Mouse (Mus musculus) liver, embryonic 14.5 days (tissue): ENCODE measurements at regions not wholly inside any gene's neighbourhood (a gene's known extent, or its start where the extent isn't known, plus 50 kb on each side); places are given as distances from the start of the nearest gene placed in this dataset.

Experiments
- ATAC-seq: fragments of 200-750 bp; cut with Nextera tagmentation; 2 replicates; pipeline ENCODE4 v1.8.0; 2017; ENCODE audit warnings: moderate number of reproducible peaks, mild to moderate bottlenecking, moderate library complexity; ENCODE audit not compliant: insufficient read depth
- DNase-seq, 3 experiments: peaks; one replicate each; pipeline ENCODE4 v3.0.0-alpha.2; 2012 to 2013; ENCODE audit warnings: low read depth in 3 of 3, low spot score in 3 of 3
- H3K27ac ChIP-seq: fragments of 300-500 bp; sonication (generic); 2 replicates; pipeline ENCODE4 v1.5.1; 2014; ENCODE audit warnings: moderate library complexity, mild to moderate bottlenecking, control low read depth, inconsistent platforms
- H3K27me3 ChIP-seq: fragments of 300-500 bp; sonication (generic); 2 replicates; pipeline ENCODE4 v1.6.1; 2014; ENCODE audit warnings: mild to moderate bottlenecking, low read length, moderate library complexity; ENCODE audit not compliant: control insufficient read depth, insufficient read depth
- H3K36me3 ChIP-seq: fragments of 300-500 bp; sonication (generic); replicated peaks from 2 replicates; pipeline ENCODE4 v1.6.1; 2014; ENCODE audit warnings: low read depth; ENCODE audit not compliant: control insufficient read depth, insufficient read depth
- H3K4me1 ChIP-seq, 2 experiments: fragments of 200-500 bp in 1 of 2; fragments of 300-500 bp in 1 of 2; sonication (generic) in 1 of 2; replicated peaks; 2 replicates each; pipeline ENCODE4 v1.6.1; 2012 to 2014; ENCODE audit warnings: antibody characterized with exemption in 1 of 2, inconsistent platforms in 1 of 2, low read length in 1 of 2; ENCODE audit not compliant: control insufficient read depth in 2 of 2, insufficient read depth in 2 of 2
- H3K4me2 ChIP-seq: fragments of 300-500 bp; sonication (generic); 2 replicates; pipeline ENCODE4 v1.6.1; 2014; ENCODE audit warnings: low read depth, mild to moderate bottlenecking, control low read depth, moderate library complexity
- H3K4me3 ChIP-seq, 2 experiments: fragments of 200-500 bp in 1 of 2; fragments of 300-500 bp in 1 of 2; sonication (generic) in 1 of 2; 2 replicates each; pipeline ENCODE4 v1.5.1; 2012 to 2014; ENCODE audit warnings: low read depth in 2 of 2, low read length in 2 of 2, mild to moderate bottlenecking in 2 of 2, control low read depth in 1 of 2, inconsistent platforms in 1 of 2, moderate library complexity in 1 of 2; ENCODE audit not compliant: insufficient read depth in 1 of 2
- H3K9ac ChIP-seq: fragments of 300-500 bp; sonication (generic); replicated peaks from 2 replicates; pipeline ENCODE4 v1.6.1; 2014; ENCODE audit warnings: mild to moderate bottlenecking, control low read depth, moderate library complexity
- H3K9me3 ChIP-seq: fragments of 300-500 bp; sonication (generic); 2 replicates; pipeline ENCODE4 v1.6.1; 2016; ENCODE audit warnings: low read length, mixed read lengths; ENCODE audit not compliant: control insufficient read depth
- CTCF ChIP-seq: IDR thresholded peaks from 2 replicates; pipeline ENCODE4 v1.5.1; 2016; ENCODE audit warnings: antibody characterized with exemption, low read depth, control low read depth
- EP300 ChIP-seq: IDR thresholded peaks from 2 replicates; pipeline ENCODE4 v1.6.1; 2016; ENCODE audit warnings: antibody characterized with exemption, low read depth
- WGBS: fragments of 180-500 bp; shearing (Covaris S2); extraction: QIAGEN DNeasy Blood & Tissue Kit; methylation state at CpG from one replicate; pipeline ENCODE4 v1.1.7; 2014; ENCODE audit not compliant: insufficient replicate concordance; 5-methylcytosine and 5-hydroxymethylcytosine counted together

GRCm38 (mm10) chr13:114523116-114523515, 64.4 kb upstream of the Fst start:
- Histone ChIP-seq H3K4me3 (no peak overlapping the region), H3K9ac (no peak overlapping the region), H3K9me3 (no peaks in the 10 kb centered on the region), H3K36me3 (no peaks in the 10 kb centered on the region), H3K27ac (no peak overlapping the region), H3K27me3 (no peaks in the 10 kb centered on the region), H3K4me2 (no peak overlapping the region), H3K4me1 (no peaks in the 10 kb centered on the region; a peak in 1 of 4 replicates)
- TF ChIP-seq EP300: no peak
- peak; percentile 27; the same call in 1 of the 2 replicates for TF ChIP-seq CTCF
- DNase-seq (peak in 1 of 3 experiments; percentile 0), ATAC-seq (no peak)
- WGBS: 25% methylated on average over 3 of the region's 3 CpGs

DNA sequence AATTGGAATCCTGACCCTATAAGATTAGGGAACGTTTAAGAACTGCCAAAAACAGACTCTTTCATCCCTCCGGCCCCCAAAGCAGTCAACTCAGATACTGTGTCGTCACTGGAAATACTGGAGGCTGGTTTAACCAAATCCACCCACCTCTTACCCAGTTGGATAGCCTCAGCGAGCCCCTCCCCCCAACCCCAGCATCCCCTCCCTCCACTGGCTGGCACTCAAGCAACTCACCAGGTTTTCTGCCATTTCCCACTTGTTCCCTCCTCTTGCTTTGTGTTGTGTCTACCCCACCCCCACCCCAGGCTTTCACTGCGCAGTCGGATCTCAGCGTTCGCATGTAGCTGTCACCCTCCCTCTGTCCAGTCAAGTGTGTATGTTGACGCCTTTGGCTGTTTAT, 68.1 kb upstream of the Fst start:
- no peak for DNase-seq
- H3K4me1 ChIP-seq: no peaks in the 10 kb centered on the region; a peak in 1 of 4 replicates
- no peak overlapping the region for H3K9ac ChIP-seq
- no peaks in the 10 kb centered on the region for H3K9me3 ChIP-seq
- no peaks in the 10 kb centered on the region for H3K36me3 ChIP-seq
- no peaks in the 10 kb centered on the region for H3K27me3 ChIP-seq
- WGBS: 54% methylated on average over 9 of the region's 9 CpGs
- no peak overlapping the region for H3K27ac ChIP-seq
- H3K4me3 ChIP-seq: no peak overlapping the region
- no peak for ATAC-seq
- H3K4me2 ChIP-seq: no peak overlapping the region
- TF ChIP-seq CTCF (no peak), EP300 (no peak)

DNA sequence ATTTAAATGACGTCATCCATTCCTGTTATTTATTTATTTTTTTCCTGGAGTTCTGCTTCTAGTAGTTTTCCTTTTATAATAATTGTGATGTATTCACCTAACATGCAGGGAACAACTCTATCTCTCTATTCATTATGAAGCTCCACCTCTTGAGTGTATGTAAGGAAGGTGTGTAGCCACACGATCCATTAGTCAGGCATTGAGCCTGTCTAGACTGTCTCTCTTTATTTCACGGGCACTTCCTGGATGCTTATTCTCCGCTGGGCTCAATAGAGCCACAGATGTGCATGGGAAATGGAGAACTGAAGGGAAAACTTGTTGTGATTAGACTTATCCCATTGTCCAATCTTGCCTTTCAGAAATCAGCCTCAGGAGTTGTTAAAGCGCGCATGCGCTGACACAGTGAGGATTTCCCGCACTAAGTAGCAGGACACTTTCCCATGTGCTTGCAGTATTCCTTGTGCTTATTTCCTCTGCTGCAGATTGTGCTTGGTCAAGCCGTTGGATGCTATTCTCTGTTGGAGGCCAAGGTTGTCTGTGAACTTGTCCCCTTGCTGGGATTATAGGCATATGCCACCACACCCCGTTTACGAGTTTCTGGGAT, 71.5 kb upstream of the Fst start:
- H3K9me3 ChIP-seq: no peaks in the 10 kb centered on the region
- no peaks in the 10 kb centered on the region for H3K4me1 ChIP-seq
- ATAC-seq (no peak), DNase-seq (no peak)
- no peak overlapping the region for H3K4me3 ChIP-seq
- H3K27ac ChIP-seq: no peak overlapping the region
- H3K4me2 ChIP-seq: no peak overlapping the region
- no peaks in the 10 kb centered on the region for H3K36me3 ChIP-seq
- no peak overlapping the region for H3K9ac ChIP-seq
- WGBS: 77% methylated on average over 11 of the region's 11 CpGs
- TF ChIP-seq CTCF (no peak), EP300 (no peak)
- no peaks in the 10 kb centered on the region for H3K27me3 ChIP-seq

DNA sequence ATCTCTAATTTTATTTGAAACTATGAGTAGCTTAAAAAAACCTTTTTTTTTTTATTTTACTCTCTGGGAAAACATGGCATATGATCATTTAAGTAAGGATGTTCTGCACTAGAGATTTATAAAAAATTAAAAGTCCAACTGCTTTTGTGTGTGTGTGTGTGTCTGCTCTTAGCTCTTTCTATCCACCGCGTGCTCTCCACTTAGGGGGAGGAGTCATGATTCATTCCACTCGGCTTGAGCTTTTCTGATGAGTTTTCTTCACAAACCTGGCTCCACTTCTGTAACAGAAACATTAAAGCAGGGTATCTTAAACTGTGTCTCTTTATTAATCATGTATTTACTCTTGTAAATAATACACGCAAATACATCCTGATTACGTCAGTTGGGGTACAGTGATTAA, 73.0 kb upstream of the Fst start:
- H3K9me3 ChIP-seq: no peaks in the 10 kb centered on the region
- 69% methylated on average over 5 of the region's 5 CpGs for WGBS
- DNase-seq: no peak

DNA sequence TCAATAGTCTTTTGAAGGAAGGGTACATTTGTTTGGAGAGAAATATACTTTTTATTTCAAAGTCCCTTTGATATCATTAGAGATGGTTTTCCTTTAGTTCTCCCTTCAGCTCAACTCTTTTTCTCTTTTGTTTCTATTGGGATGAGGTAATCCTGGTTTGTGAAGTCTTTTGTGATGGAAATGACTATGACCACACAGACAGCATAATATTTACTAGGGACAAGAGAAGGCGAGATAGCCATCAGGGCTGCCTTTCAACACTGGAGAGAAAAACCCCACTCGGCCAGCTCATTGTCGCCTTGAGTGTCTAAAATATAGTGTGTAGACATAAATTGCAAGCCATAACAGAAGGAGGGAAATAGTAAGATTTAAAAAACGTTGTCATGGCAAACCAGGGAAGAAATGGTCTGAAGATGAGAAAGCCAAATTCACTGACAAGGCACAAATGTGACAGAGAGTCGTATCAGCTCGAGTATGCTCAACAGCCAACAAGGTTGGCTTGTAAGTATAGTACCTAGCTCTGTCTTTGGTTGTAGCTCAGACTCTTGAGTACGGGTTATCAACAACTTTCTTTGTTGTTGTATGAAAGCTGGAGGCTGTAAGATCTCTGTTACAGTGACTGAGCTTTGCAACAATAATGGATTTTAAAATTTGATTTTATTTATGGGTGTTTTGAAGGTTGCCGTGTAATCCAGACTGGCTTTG, 73.8 kb upstream of the Fst start:
- Histone ChIP-seq H3K9ac (no peak overlapping the region), H3K4me3 (no peak overlapping the region), H3K27ac (no peak overlapping the region), H3K4me1 (no peaks in the 10 kb centered on the region), H3K9me3 (no peaks in the 10 kb centered on the region), H3K4me2 (no peak overlapping the region), H3K27me3 (no peaks in the 10 kb centered on the region), H3K36me3 (no peaks in the 10 kb centered on the region)
- ATAC-seq (no peak), DNase-seq (no peak)
- TF ChIP-seq CTCF (no peak), EP300 (no peak)
- WGBS: 60% methylated on average over 8 of the region's 8 CpGs

More for the DNA sequence above, 73.0 kb upstream of the Fst start:
- Histone ChIP-seq H3K4me3 (no peak overlapping the region), H3K4me1 (no peaks in the 10 kb centered on the region), H3K4me2 (no peak overlapping the region), H3K27me3 (no peaks in the 10 kb centered on the region), H3K27ac (no peak overlapping the region), H3K36me3 (no peaks in the 10 kb centered on the region), H3K9ac (no peak overlapping the region)
- TF ChIP-seq CTCF (no peak), EP300 (no peak)
- ATAC-seq: no peak
